Mouse (Mus musculus) hindbrain, embryonic 11.5 days (tissue): ENCODE measurements around the gene Upf2. TPM values are rescaled to one million over a fixed set of nuclear protein-coding genes. Genes with fewer than 3 reads are reported as not detected.

Source experiments
- ATAC-seq: fragments of 200-750 bp; cut with Nextera tagmentation; 2 replicates; pipeline ENCODE4 v1.8.0; 2017; ENCODE audit warnings: mild to moderate bottlenecking, moderate TSS enrichment, moderate library complexity; ENCODE audit not compliant: low FRiP score
- DNase-seq: peaks from one replicate; pipeline ENCODE4 v3.0.0-alpha.2; 2015; ENCODE audit warnings: low spot score
- H3K27ac ChIP-seq: fragments of 300-500 bp; sonication (generic); 2 replicates; pipeline ENCODE4 v1.5.1; 2014; ENCODE audit warnings: mild to moderate bottlenecking, low read depth, low read length
- H3K27me3 ChIP-seq: fragments of 300-500 bp; sonication (generic); 2 replicates; pipeline ENCODE4 v1.6.1; 2014; ENCODE audit warnings: mild to moderate bottlenecking, low read length, moderate library complexity, mixed read lengths; ENCODE audit not compliant: control insufficient read depth, insufficient read depth
- H3K36me3 ChIP-seq: fragments of 300-500 bp; sonication (generic); 2 replicates; pipeline ENCODE4 v1.6.1; 2014; ENCODE audit warnings: mild to moderate bottlenecking, low read length, moderate library complexity, mixed read lengths; ENCODE audit not compliant: control insufficient read depth, insufficient read depth
- H3K4me1 ChIP-seq: fragments of 300-500 bp; sonication (generic); replicated peaks from 2 replicates; pipeline ENCODE4 v1.6.1; 2014; ENCODE audit warnings: low read length, mixed read lengths; ENCODE audit not compliant: control insufficient read depth, insufficient read depth
- H3K4me2 ChIP-seq: fragments of 300-500 bp; sonication (generic); replicated peaks from 2 replicates; pipeline ENCODE4 v1.6.1; 2014; ENCODE audit warnings: mild to moderate bottlenecking, low read depth, low read length
- H3K4me3 ChIP-seq: fragments of 300-500 bp; sonication (generic); 2 replicates; pipeline ENCODE4 v1.5.1; 2014; ENCODE audit warnings: low read depth, low read length
- H3K9ac ChIP-seq: fragments of 300-500 bp; sonication (generic); 2 replicates; pipeline ENCODE4 v1.6.1; 2014; ENCODE audit warnings: low read depth, low read length
- H3K9me3 ChIP-seq: fragments of 300-500 bp; sonication (generic); 2 replicates; pipeline ENCODE4 v1.6.1; 2016; ENCODE audit warnings: low read length; ENCODE audit not compliant: control insufficient read depth
- WGBS: fragments of 180-500 bp; shearing (Covaris S2); extraction: QIAGEN DNeasy Blood & Tissue Kit; methylation state at CpG from one replicate; pipeline ENCODE4 v1.1.7; 2014; 5-methylcytosine and 5-hydroxymethylcytosine counted together
- polyA plus RNA-seq: library from polyadenylated mRNA; unstranded; fragments of >200 nt; fragmentation: Nextera tagmentation; extraction: Ambion mirVana; gene quantifications from 2 replicates; pipeline ENCODE4 v1.2.1, GENCODE M21; 2014

The Upf2 gene
- polyA plus RNA-seq, 1 experiment from 2014 or later = 14.4 TPM

DNA sequence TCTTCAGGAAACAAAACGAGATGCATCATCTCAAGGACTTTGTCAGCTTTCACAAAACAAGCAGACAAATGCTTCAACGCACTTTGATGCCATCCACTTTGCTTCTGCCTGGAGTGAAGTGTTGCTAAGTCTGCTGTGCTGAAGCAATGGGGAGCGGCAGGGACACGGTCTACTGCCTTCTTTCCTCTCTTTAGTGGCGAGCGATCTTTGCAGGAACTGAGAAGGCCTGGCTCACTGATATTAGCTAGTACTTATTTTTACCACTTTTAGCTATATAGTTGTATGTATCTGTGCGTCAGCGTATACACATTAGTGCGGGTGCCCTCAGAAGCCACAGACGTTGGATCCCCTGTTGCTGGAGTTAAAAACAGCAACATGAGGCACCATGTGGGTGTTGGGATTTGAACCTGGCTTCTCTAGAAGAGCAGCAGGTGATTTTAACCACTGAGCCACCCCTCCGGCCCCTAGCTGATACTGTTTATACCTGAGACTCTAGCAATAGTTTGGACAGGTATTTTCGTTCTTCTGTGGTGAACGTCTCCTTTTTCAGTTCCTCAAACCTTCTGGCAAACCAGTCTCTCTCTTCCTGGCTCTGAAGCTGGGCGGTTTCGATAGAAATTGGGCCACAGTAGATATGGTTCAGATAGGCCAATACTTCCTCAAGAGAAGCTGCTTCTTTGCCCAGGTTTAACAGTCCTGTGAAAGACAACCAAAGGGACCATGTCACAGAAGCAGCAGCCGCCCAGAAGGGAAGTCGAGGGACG, 20.8 kb upstream of the Upf2 start:
- H3K4me3 ChIP-seq = no peak overlapping the region
- no peaks in the 10 kb centered on the region for H3K4me1 ChIP-seq
- DNase-seq (no peak), ATAC-seq (no peak)
- H3K4me2 ChIP-seq = no peak overlapping the region
- no peak overlapping the region for H3K9ac ChIP-seq
- no peak overlapping the region for H3K27ac ChIP-seq
- no peaks in the 10 kb centered on the region for H3K9me3 ChIP-seq
- no peaks in the 10 kb centered on the region for H3K27me3 ChIP-seq
- WGBS = 89% methylated on average over 18 of the region's 18 CpGs
- H3K36me3 ChIP-seq = no peaks in the 10 kb centered on the region

DNA sequence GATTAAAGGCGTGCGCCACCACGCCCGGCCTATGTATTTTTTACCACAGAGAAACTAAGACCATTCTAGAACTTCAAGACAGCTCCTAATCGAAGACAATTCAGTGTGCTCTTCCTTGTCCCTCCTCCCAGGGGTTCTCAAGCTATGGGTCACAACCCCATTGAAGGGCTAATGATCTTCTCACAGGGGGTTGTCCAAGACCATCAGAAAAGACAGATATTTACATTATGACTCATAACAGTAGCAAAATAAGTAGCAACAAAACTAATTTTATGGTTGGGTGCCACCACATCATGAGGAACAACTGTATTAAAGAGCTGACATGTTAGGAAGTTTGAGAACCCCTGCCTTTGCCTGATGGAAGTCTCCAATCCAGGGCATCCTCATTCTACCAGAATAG, 19.3 kb upstream of the Upf2 start:
- Histone ChIP-seq H3K4me2 (no peak overlapping the region), H3K27me3 (no peaks in the 10 kb centered on the region), H3K4me1 (no peaks in the 10 kb centered on the region), H3K9ac (no peak overlapping the region), H3K9me3 (no peaks in the 10 kb centered on the region), H3K27ac (no peak overlapping the region), H3K36me3 (no peaks in the 10 kb centered on the region), H3K4me3 (no peak overlapping the region)
- ATAC-seq = no peak
- DNase-seq = no peak
- 94% methylated on average over 5 of the region's 5 CpGs for WGBS

- WGBS = 96% methylated on average over 3 of the region's 3 CpGs
- ATAC-seq = no peak
Measured at GRCm38 (mm10) chr2:5934936-5935335, 16.3 kb upstream of the Upf2 start.

DNA sequence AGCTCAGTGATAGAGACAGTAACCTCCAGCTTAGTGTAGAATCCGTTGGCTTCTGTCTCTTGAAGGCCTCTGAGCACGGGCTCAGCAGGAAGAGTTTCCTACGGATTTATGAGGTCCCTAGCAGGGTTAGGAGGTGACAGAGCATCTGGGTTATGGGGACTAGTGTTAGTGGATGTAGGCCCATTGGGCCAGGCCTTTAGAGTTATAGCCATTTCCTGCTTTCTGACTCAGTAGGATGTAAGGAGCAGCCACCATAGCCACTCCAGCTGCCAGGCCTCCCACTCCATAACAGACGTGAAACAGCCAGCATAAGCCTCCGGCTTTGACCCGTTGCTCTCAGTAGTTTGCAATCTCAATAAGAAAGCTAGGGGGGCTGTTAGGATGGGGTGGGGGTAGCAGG, 15.2 kb upstream of the Upf2 start:
- Histone ChIP-seq H3K4me2 (no peak overlapping the region), H3K27ac (no peak overlapping the region), H3K4me1 (no peaks in the 10 kb centered on the region), H3K9me3 (no peaks in the 10 kb centered on the region), H3K27me3 (no peaks in the 10 kb centered on the region), H3K36me3 (no peaks in the 10 kb centered on the region), H3K4me3 (no peak overlapping the region), H3K9ac (no peak overlapping the region)
- ATAC-seq = no peak
- 82% methylated on average over 6 of the region's 6 CpGs for WGBS
- DNase-seq = no peak

More at GRCm38 (mm10) chr2:5934936-5935335, 16.3 kb upstream of the Upf2 start:
- no peak overlapping the region for H3K27ac ChIP-seq
- no peak overlapping the region for H3K4me3 ChIP-seq
- DNase-seq = no peak
- H3K9ac ChIP-seq = no peak overlapping the region
- H3K4me2 ChIP-seq = no peak overlapping the region
- no peaks in the 10 kb centered on the region for H3K27me3 ChIP-seq
- H3K4me1 ChIP-seq = no peaks in the 10 kb centered on the region
- no peaks in the 10 kb centered on the region for H3K9me3 ChIP-seq
- no peaks in the 10 kb centered on the region for H3K36me3 ChIP-seq

DNA sequence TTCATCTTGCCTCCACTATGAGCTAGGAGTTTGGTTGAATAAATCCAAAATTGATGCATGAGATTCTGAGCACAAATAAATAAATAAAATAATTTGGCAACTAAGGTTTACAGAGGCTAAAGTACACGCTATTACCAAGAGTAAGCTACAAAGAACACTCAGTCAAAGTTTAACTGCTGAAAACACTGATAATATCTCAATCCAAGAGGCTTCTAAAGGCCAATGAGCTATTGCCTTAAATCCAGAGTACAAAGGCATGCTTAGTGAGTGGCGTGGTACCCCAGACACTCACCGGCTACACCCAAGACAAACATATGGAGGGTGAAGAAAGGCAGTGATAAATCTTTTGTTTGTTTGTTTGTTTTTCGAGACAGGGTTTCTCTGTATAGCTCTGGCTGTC, 14.7 kb upstream of the Upf2 start:
- Histone ChIP-seq H3K9ac (no peak overlapping the region), H3K27me3 (no peaks in the 10 kb centered on the region), H3K9me3 (no peaks in the 10 kb centered on the region), H3K4me1 (no peaks in the 10 kb centered on the region), H3K36me3 (no peaks in the 10 kb centered on the region), H3K4me3 (no peak overlapping the region), H3K4me2 (no peak overlapping the region), H3K27ac (no peak overlapping the region)
- no peak for ATAC-seq
- no peak for DNase-seq
- WGBS = 92% methylated on average over 4 of the region's 4 CpGs

DNA sequence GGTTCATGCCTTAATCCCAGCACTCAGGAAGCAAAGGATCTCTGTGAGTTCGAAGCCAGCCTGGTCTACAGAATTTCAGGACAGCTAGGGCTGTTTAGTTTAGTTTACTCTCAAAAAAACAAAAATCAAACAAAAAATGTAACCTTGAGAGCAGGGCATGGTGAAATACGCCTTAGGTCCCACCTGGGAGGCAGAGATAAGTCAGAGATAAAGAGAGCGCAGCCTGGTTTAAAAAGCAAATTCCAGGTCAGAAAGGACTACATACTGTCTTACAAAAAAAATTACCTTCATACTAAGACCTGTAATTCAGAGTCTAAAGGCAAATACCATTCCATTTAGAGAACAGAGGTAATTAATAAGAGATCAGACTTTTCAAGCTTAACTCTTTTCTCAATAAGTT, 11.9 kb upstream of the Upf2 start:
- Histone ChIP-seq H3K4me3 (no peak overlapping the region), H3K9ac (no peak overlapping the region), H3K27me3 (no peaks in the 10 kb centered on the region), H3K36me3 (no peaks in the 10 kb centered on the region), H3K4me1 (no peaks in the 10 kb centered on the region), H3K9me3 (no peaks in the 10 kb centered on the region), H3K27ac (no peak overlapping the region), H3K4me2 (no peak overlapping the region)
- WGBS = 91% methylated on average over 3 of the region's 3 CpGs
- no peak for ATAC-seq
- no peak for DNase-seq

DNA sequence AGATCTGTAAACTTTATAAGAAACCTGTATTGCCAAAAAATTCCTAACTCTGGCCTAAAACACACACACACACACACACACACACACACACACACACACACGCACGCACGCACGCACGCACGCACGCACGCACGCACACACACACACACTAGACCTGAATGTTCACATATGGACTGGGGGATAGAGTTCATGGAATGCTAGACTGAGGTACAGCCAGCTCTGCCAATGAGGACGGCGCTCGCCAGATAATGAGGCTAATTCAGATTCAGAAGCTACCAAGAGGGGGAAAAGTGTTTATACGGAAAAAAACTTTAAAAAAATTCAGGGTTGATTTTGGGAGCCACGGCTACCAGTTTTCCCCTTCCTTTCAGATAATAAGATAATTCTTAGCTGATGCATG, 11.4 kb upstream of the Upf2 start:
- Histone ChIP-seq H3K4me1 (no peaks in the 10 kb centered on the region), H3K36me3 (no peaks in the 10 kb centered on the region), H3K9me3 (no peaks in the 10 kb centered on the region), H3K9ac (no peak overlapping the region), H3K27me3 (no peaks in the 10 kb centered on the region), H3K4me2 (no peak overlapping the region), H3K4me3 (no peak overlapping the region), H3K27ac (no peak overlapping the region)
- ATAC-seq = no peak
- WGBS = 90% methylated on average over 14 of the region's 14 CpGs
- DNase-seq = no peak

GRCm38 (mm10) chr2:5940936-5941335, 10.3 kb upstream of the Upf2 start:
- no peaks in the 10 kb centered on the region for H3K27me3 ChIP-seq
- WGBS = 94% methylated on average over 9 of the region's 9 CpGs
- no peak overlapping the region for H3K27ac ChIP-seq

DNA sequence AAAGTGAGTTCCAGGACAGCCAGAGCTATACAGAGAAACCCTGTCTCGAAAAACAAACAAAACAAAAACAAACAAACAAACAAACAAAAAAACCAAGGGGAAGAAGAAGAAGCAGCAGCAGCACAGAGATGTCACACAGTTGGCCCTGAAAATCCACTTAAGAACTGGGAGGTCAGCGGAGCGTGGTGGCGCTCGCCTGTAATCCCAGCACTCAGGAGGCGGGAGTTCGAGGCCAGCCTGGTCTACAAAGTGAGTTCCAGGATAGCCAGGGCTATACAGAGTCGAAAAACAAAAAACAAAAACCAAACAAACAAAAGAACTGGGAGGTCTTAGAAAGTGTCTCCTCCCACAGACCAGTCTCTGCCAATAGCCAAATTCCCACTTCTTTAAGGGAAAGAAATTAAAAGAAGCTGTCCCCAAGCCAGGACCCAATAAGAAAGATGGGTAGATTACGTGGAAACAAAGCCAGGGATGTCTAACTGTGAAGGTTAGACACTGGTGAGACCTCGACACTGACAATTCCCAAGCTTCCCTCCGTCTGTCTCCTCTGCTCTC, 9.3 kb upstream of the Upf2 start:
- 55% methylated on average over 11 of the region's 11 CpGs for WGBS
- 0 out of 2 replicates have a peak, but pooled peaks have one; percentile 8 for ATAC-seq

More at GRCm38 (mm10) chr2:5940936-5941335, 10.3 kb upstream of the Upf2 start:
- Histone ChIP-seq H3K9ac (no peak overlapping the region), H3K4me1 (no peaks in the 10 kb centered on the region), H3K9me3 (no peaks in the 10 kb centered on the region), H3K4me2 (no peak overlapping the region), H3K4me3 (no peak overlapping the region), H3K36me3 (no peaks in the 10 kb centered on the region)
- DNase-seq = no peak
- no peak for ATAC-seq

More for the DNA sequence above, 9.3 kb upstream of the Upf2 start:
- Histone ChIP-seq H3K27me3 (no peaks in the 10 kb centered on the region), H3K9me3 (no peaks in the 10 kb centered on the region), H3K36me3 (no peaks in the 10 kb centered on the region), H3K4me1 (no peaks in the 10 kb centered on the region), H3K9ac (peak overlapping the region; percentile 64), H3K4me3 (peak overlapping the region; percentile 55), H3K27ac (no peak overlapping the region), H3K4me2 (peak overlapping the region; percentile 70)
- peak; percentile 19 for DNase-seq
